16 mouse cellular contexts compared by ENCODE assay signal in the genomic region with DNA sequence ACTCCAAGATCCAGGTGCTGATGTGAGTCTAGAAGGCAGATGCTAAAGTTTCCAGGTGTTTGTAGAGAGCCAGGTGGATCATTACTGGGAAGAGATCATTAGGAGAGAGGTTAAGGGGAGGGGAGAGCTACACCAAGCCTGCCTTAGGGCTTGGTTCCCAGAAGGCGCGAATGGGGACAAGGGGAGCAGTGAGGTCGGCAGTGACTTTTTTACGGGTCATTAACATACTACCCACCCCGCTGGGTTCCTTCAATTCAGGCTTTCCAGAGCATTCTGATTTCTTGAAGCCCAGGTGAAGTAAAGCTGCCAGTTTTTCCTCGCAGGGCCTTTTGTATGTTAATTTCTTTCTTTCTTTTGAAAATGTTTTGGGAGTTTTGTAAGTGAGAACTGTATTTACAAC. TPM values are rescaled to one million over a fixed set of nuclear protein-coding genes. Genes with fewer than 3 reads are reported as not detected.
"Had no signal": no experiment of that assay in that cellular context is flagged by ENCODE, and none has a peak within 500 bp of the region (broad histone marks: within the 10 kb centered on the region; RNA-seq: fewer than 3 reads in every experiment).

No protein-coding gene starts in this region.

- ATAC-seq: lung, postnatal 0 days had no signal

- H3K27ac ChIP-seq: liver, embryonic 15.5 days; midbrain, embryonic 10.5 days had no signal

- DNase-seq: kidney, adult 9 months; kidney, postnatal 25 days; layer of hippocampus, adult 9-11 months; layer of hippocampus, postnatal 36 days; lung, adult 2 months; lung, postnatal 36 days; midbrain, embryonic 14.5 days; thymus, adult 18-20 months; thymus, postnatal 14 days had no signal

- H3K4me3 ChIP-seq: liver, embryonic 15.5 days; midbrain, embryonic 10.5 days; myocyte had no signal

- H3K9ac ChIP-seq: liver, embryonic 15.5 days had no signal

- H3K4me1 ChIP-seq: liver, embryonic 15.5 days had no signal

- H3K27me3 ChIP-seq: liver, embryonic 15.5 days had no signal

- H3K4me2 ChIP-seq: liver, embryonic 11.5 days; liver, embryonic 15.5 days had no signal

- H3K36me3 ChIP-seq: liver, embryonic 15.5 days; midbrain, embryonic 10.5 days had no signal

- H3K9me3 ChIP-seq: liver, embryonic 15.5 days; midbrain, embryonic 10.5 days had no signal

RNA-seq across cellular contexts. Expression of gene Usp29, which starts 29.8 kb away (rescaled TPM):
- total RNA-seq: megakaryocyte, adult 5-6 weeks; neutrophil, adult 5-6 weeks had no signal

RNA-seq across cellular contexts. Expression of gene Peg3, which starts 29.9 kb away (rescaled TPM):
- total RNA-seq: neutrophil, adult 5-6 weeks had no signal
